Mouse (Mus musculus): Measurements from ENCODE around the gene Cr1l. TPM values are rescaled to one million over a fixed set of nuclear protein-coding genes. Genes with fewer than 3 reads are reported as not detected.

Cr1l gene
- polyA plus RNA-seq (2012) = 0.61 and 0.83 TPM in 2 replicates

GRCm38 (mm10) chr1:195130953-195131674 is at the start of gene Cr1l:
Gene Cr1l (minus strand): TSS chr1:195131586.
- no peak for TF ChIP-seq TAL1 (IDR thresholded peaks at IDR 0.05; ENCODE audit: low read length)
- no peak for TF ChIP-seq GATA1 (IDR thresholded peaks at IDR 0.05; ENCODE audit: low read length)
- no peaks in the 10 kb centered on the region for H3K27me3 ChIP-seq (ENCODE audit: control insufficient read depth)
- H3K9me3 ChIP-seq (ENCODE audit: control insufficient read depth, low read length) = no peaks in the 10 kb centered on the region
- H3K36me3 ChIP-seq (ENCODE audit: control insufficient read depth) = peaks cover 38% of the 10 kb centered on the region
- peak within 1 kb of the TSS; percentile 99 for H3K4me3 ChIP-seq (replicated peaks)
- peaks cover 42% of the 10 kb centered on the region for H3K4me1 ChIP-seq (ENCODE audit: control insufficient read depth)

- Histone ChIP-seq H3K36me3 (ENCODE audit: control insufficient read depth) (no peaks in the 10 kb centered on the region), H3K27me3 (ENCODE audit: control insufficient read depth) (peaks cover 8% of the 10 kb centered on the region), H3K4me3 (replicated peaks) (no peak within 1 kb of the TSS), H3K9me3 (ENCODE audit: control insufficient read depth, low read length) (no peaks in the 10 kb centered on the region), H3K4me1 (ENCODE audit: control insufficient read depth) (peaks cover 2% of the 10 kb centered on the region; the same call in 1 of the 2 replicates)
- TF ChIP-seq TAL1 (IDR thresholded peaks at IDR 0.05; ENCODE audit: low read length) (no peak), GATA1 (IDR thresholded peaks at IDR 0.05; ENCODE audit: low read length) (no peak)
These were observed 44.9 kb upstream of the Cr1l start, which contains the start of gene Cr2 for GRCm38 (mm10) chr1:195175980-195176931. Gene Cr2 (minus strand): TSS chr1:195176716.

GRCm38 (mm10) chr1:195164996-195165755 is 33.8 kb upstream of the Cr1l start:
- H3K36me3 ChIP-seq (ENCODE audit: control insufficient read depth) = no peaks in the 10 kb centered on the region
- H3K9me3 ChIP-seq (ENCODE audit: control insufficient read depth, low read length) = no peaks in the 10 kb centered on the region
- TF ChIP-seq GATA1 (IDR thresholded peaks at IDR 0.05; ENCODE audit: low read length) (no peak), TAL1 (IDR thresholded peaks at IDR 0.05; ENCODE audit: low read length) (no peak)
- H3K4me3 ChIP-seq (replicated peaks) = no peak overlapping the region
- no peaks in the 10 kb centered on the region for H3K27me3 ChIP-seq (ENCODE audit: control insufficient read depth)
- no peaks in the 10 kb centered on the region for H3K4me1 ChIP-seq (ENCODE audit: control insufficient read depth)

GRCm38 (mm10) chr1:195132070-195132469 is 684 bp upstream of the Cr1l start:
- no peak for TF ChIP-seq GATA1 (IDR thresholded peaks at IDR 0.05; ENCODE audit: low read length)
- TF ChIP-seq TAL1 (IDR thresholded peaks at IDR 0.05; ENCODE audit: low read length) = no peak
- H3K4me3 ChIP-seq (replicated peaks) = peak overlapping the region; percentile 99

GRCm38 (mm10) chr1:195131675-195132015 is 259 bp upstream of the Cr1l start:
- TF ChIP-seq TAL1 (IDR thresholded peaks at IDR 0.05; ENCODE audit: low read length) (no peak), GATA1 (IDR thresholded peaks at IDR 0.05; ENCODE audit: low read length) (no peak)
- Histone ChIP-seq H3K4me1 (ENCODE audit: control insufficient read depth) (peaks cover 42% of the 10 kb centered on the region), H3K4me3 (replicated peaks) (peak overlapping the region; percentile 99)

More at GRCm38 (mm10) chr1:195132070-195132469, 684 bp upstream of the Cr1l start:
- Histone ChIP-seq H3K27me3 (ENCODE audit: control insufficient read depth) (no peaks in the 10 kb centered on the region), H3K9me3 (ENCODE audit: control insufficient read depth, low read length) (no peaks in the 10 kb centered on the region), H3K4me1 (ENCODE audit: control insufficient read depth) (peaks cover 42% of the 10 kb centered on the region), H3K36me3 (ENCODE audit: control insufficient read depth) (peaks cover 29% of the 10 kb centered on the region)

GRCm38 (mm10) chr1:195130479-195130878 is 907 bp downstream of the Cr1l start:
- H3K4me3 ChIP-seq (replicated peaks) = peak overlapping the region; percentile 99
- peaks cover 45% of the 10 kb centered on the region for H3K36me3 ChIP-seq (ENCODE audit: control insufficient read depth)
- H3K4me1 ChIP-seq (ENCODE audit: control insufficient read depth) = peaks cover 42% of the 10 kb centered on the region
- TF ChIP-seq TAL1 (IDR thresholded peaks at IDR 0.05; ENCODE audit: low read length) (no peak), GATA1 (IDR thresholded peaks at IDR 0.05; ENCODE audit: low read length) (no peak)
- H3K27me3 ChIP-seq (ENCODE audit: control insufficient read depth) = no peaks in the 10 kb centered on the region
- H3K9me3 ChIP-seq (ENCODE audit: control insufficient read depth, low read length) = no peaks in the 10 kb centered on the region

More at GRCm38 (mm10) chr1:195131675-195132015, 259 bp upstream of the Cr1l start:
- Histone ChIP-seq H3K27me3 (ENCODE audit: control insufficient read depth) (no peaks in the 10 kb centered on the region), H3K9me3 (ENCODE audit: control insufficient read depth, low read length) (no peaks in the 10 kb centered on the region), H3K36me3 (ENCODE audit: control insufficient read depth) (peaks cover 33% of the 10 kb centered on the region)

GRCm38 (mm10) chr1:195129867-195130266 is 1.5 kb downstream of the Cr1l start:
- peaks cover 42% of the 10 kb centered on the region for H3K4me1 ChIP-seq (ENCODE audit: control insufficient read depth)
- H3K9me3 ChIP-seq (ENCODE audit: control insufficient read depth, low read length) = no peaks in the 10 kb centered on the region
- peaks cover 51% of the 10 kb centered on the region for H3K36me3 ChIP-seq (ENCODE audit: control insufficient read depth)
- H3K27me3 ChIP-seq (ENCODE audit: control insufficient read depth) = no peaks in the 10 kb centered on the region
- TF ChIP-seq TAL1 (IDR thresholded peaks at IDR 0.05; ENCODE audit: low read length) = no peak
- no peak for TF ChIP-seq GATA1 (IDR thresholded peaks at IDR 0.05; ENCODE audit: low read length)
- peak overlapping the region; percentile 99 for H3K4me3 ChIP-seq (replicated peaks)

GRCm38 (mm10) chr1:195114414-195114813 is 17.0 kb downstream of the Cr1l start:
- TF ChIP-seq TAL1 (IDR thresholded peaks at IDR 0.05; ENCODE audit: low read length) = no peak
- TF ChIP-seq GATA1 (IDR thresholded peaks at IDR 0.05; ENCODE audit: low read length) = peak; percentile 85
- Histone ChIP-seq H3K36me3 (ENCODE audit: control insufficient read depth) (peaks cover 97% of the 10 kb centered on the region), H3K4me3 (replicated peaks) (peak overlapping the region; percentile 30), H3K27me3 (ENCODE audit: control insufficient read depth) (no peaks in the 10 kb centered on the region), H3K9me3 (ENCODE audit: control insufficient read depth, low read length) (no peaks in the 10 kb centered on the region), H3K4me1 (ENCODE audit: control insufficient read depth) (peaks cover 46% of the 10 kb centered on the region)

All from erythroblast, embryonic 14.5 days (primary cell).